Mouse (Mus musculus) frontal cortex, postnatal 14 days (tissue): ENCODE measurements at regions not wholly inside any gene's neighbourhood (a gene's known extent, or its start where the extent isn't known, plus 50 kb on each side); places are given as distances from the start of the nearest gene placed in this dataset.

Experiments used
- DNase-seq, 2 experiments: peaks; one replicate each; pipeline ENCODE4 v3.0.0; 2022; ENCODE audit warnings: low spot score in 2 of 2

GRCm38 (mm10) chr9:32815473-32815872, 179.5 kb downstream of the Ets1 start:
- DNase-seq = no peak

GRCm38 (mm10) chr9:32816649-32817425, 180.8 kb downstream of the Ets1 start:
- DNase-seq = no peak

- no peak for DNase-seq
Measured at GRCm38 (mm10) chr9:32817442-32818358, 181.7 kb downstream of the Ets1 start.

- DNase-seq = no peak
Measured at GRCm38 (mm10) chr9:32823439-32824133, 187.6 kb downstream of the Ets1 start.

- DNase-seq = no peak
Measured at GRCm38 (mm10) chr9:32824134-32824531, 188.1 kb downstream of the Ets1 start.

GRCm38 (mm10) chr9:32830268-32830891, 194.4 kb downstream of the Ets1 start:
- DNase-seq = no peak

- DNase-seq = no peak
Measured at GRCm38 (mm10) chr9:32833373-32833772, 197.4 kb downstream of the Ets1 start.

GRCm38 (mm10) chr9:32834751-32835625, 199.0 kb downstream of the Ets1 start:
- DNase-seq = no peak

- no peak for DNase-seq
Measured at GRCm38 (mm10) chr9:32835626-32835971, 199.6 kb downstream of the Ets1 start.

- DNase-seq = no peak
Measured at GRCm38 (mm10) chr9:32836371-32836770, 200.3 kb downstream of the Ets1 start.

GRCm38 (mm10) chr9:32847361-32847760, 211.3 kb downstream of the Ets1 start:
- DNase-seq = no peak

GRCm38 (mm10) chr9:32852282-32852681, 216.3 kb downstream of the Ets1 start:
- DNase-seq = no peak

- no peak for DNase-seq
Measured at GRCm38 (mm10) chr9:32863286-32863685, 227.3 kb downstream of the Ets1 start.

- no peak for DNase-seq
Measured at GRCm38 (mm10) chr9:32868936-32869335, 232.9 kb downstream of the Ets1 start.

GRCm38 (mm10) chr9:32874306-32874875, 238.4 kb downstream of the Ets1 start:
- DNase-seq = no peak

- DNase-seq = no peak
Measured at GRCm38 (mm10) chr9:32882819-32883587, 247.0 kb downstream of the Ets1 start.

GRCm38 (mm10) chr9:32886008-32886650, 250.1 kb downstream of the Ets1 start:
- no peak for DNase-seq

- DNase-seq = no peak
Measured at GRCm38 (mm10) chr9:32899801-32900200, 263.8 kb downstream of the Ets1 start.

GRCm38 (mm10) chr9:32901287-32901686, 265.3 kb downstream of the Ets1 start:
- no peak for DNase-seq
